Mouse (Mus musculus) small intestine, adult 2 months (tissue): Measurements from ENCODE around the gene Plscr3. TPM values are rescaled to one million over a fixed set of nuclear protein-coding genes. Genes with fewer than 3 reads are reported as not detected.

Experiments
- H3K27ac ChIP-seq: fragments of 200-500 bp; 2 replicates; pipeline ENCODE4 v1.5.1; 2012; ENCODE audit warnings: low read depth, low read length, control low read depth, inconsistent platforms; ENCODE audit not compliant: insufficient read depth
- H3K27me3 ChIP-seq: fragments of 200-500 bp; 2 replicates; pipeline ENCODE4 v1.6.1; 2012; ENCODE audit warnings: mild to moderate bottlenecking, moderate library complexity, low read length, inconsistent platforms; ENCODE audit not compliant: control insufficient read depth, insufficient read depth
- H3K36me3 ChIP-seq: fragments of 200-500 bp; 2 replicates; pipeline ENCODE4 v1.6.1; 2012; ENCODE audit warnings: mild to moderate bottlenecking, low read length, control low read depth, inconsistent platforms; ENCODE audit not compliant: control insufficient read depth, insufficient read depth
- H3K4me1 ChIP-seq: fragments of 200-500 bp; 2 replicates; pipeline ENCODE4 v1.6.1; 2012; ENCODE audit warnings: low read length, inconsistent platforms, mixed read lengths; ENCODE audit not compliant: control insufficient read depth, insufficient read depth, insufficient read length
- H3K4me3 ChIP-seq: fragments of 200-500 bp; 2 replicates; pipeline ENCODE4 v1.5.1; 2012; ENCODE audit warnings: low read depth, mild to moderate bottlenecking, control low read depth, inconsistent platforms, low read length, moderate library complexity
- CTCF ChIP-seq: fragments of 200-500 bp; IDR thresholded peaks from 2 replicates; pipeline ENCODE4 v1.5.1; 2012; ENCODE audit warnings: low read depth, mild to moderate bottlenecking, control low read depth, inconsistent platforms, low read length, moderate library complexity, mixed read lengths; ENCODE audit not compliant: insufficient replicate concordance, insufficient read length; ENCODE audit errors: extremely low read depth
- POLR2A ChIP-seq: fragments of 200-500 bp; IDR thresholded peaks from 2 replicates; pipeline ENCODE4 v1.6.1; 2012; ENCODE audit warnings: low read depth, mild to moderate bottlenecking, control low read depth, inconsistent platforms, low read length, moderate library complexity
- WGBS: fragments of 180-500 bp; shearing (Covaris S2); methylation state at CpG from one replicate; pipeline ENCODE4 v1.1.7; 2018; 5-methylcytosine and 5-hydroxymethylcytosine counted together
- polyA plus RNA-seq: library from polyadenylated mRNA; depleted of rRNA; stranded (reverse); fragments of >200 nt; gene quantifications from 2 replicates; pipeline ENCODE4 v1.2.3, GENCODE M21; 2012

The Plscr3 gene
- polyA plus RNA-seq, 1 experiment = 29.3 TPM

DNA sequence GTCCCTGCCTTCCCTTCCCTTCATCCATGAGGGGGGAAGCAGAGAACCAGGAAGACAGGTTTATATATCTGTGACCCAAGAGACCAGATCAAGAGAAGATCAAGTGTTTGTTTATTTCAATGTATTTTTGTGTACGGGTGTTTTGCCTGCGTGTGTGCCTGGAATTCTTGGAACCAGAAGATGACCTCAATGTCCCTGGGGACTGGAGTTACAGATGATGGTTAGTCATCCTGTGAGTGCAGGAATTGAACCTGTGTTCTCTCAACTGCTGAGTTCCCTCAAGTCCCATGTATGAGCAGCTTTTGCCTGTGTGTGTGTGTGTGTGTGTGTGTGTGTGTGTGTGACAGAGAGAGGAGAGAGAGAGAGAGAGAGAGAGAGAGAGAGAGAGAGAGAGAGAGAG, 38.5 kb upstream of the Plscr3 start:
- H3K27ac ChIP-seq = no peak overlapping the region
- H3K27me3 ChIP-seq = no peaks in the 10 kb centered on the region
- TF ChIP-seq CTCF = no peak
- no peak for TF ChIP-seq POLR2A
- H3K4me1 ChIP-seq = no peaks in the 10 kb centered on the region; the same call in 1 of the 2 replicates
- H3K4me3 ChIP-seq = no peak overlapping the region
- H3K36me3 ChIP-seq = no peaks in the 10 kb centered on the region
- WGBS = 84% methylated on average over 2 of the region's 2 CpGs

DNA sequence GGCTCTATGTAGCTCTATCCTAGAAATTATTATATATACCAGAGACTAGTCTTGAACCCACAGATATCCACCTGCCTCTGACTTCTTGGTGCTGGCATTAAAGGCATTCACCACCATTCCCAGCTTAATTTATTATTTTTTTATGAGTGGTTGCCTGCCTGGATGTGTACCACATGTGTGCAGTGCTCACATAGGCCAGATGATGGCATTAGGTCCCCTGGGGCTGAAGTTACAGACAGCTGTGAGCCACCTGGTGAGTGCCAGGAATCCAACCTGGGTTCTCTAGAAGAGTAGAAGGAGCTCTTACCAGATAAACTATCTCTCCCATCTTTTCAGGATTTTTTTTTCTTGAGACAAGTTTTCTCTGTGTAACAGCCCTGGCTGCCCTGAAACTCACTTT, 35.9 kb upstream of the Plscr3 start:
- no peaks in the 10 kb centered on the region for H3K36me3 ChIP-seq
- H3K27me3 ChIP-seq = no peaks in the 10 kb centered on the region
- no peak for TF ChIP-seq POLR2A
- no peak for TF ChIP-seq CTCF
- no peaks in the 10 kb centered on the region for H3K4me1 ChIP-seq
- H3K27ac ChIP-seq = no peak overlapping the region
- no peak overlapping the region for H3K4me3 ChIP-seq

DNA sequence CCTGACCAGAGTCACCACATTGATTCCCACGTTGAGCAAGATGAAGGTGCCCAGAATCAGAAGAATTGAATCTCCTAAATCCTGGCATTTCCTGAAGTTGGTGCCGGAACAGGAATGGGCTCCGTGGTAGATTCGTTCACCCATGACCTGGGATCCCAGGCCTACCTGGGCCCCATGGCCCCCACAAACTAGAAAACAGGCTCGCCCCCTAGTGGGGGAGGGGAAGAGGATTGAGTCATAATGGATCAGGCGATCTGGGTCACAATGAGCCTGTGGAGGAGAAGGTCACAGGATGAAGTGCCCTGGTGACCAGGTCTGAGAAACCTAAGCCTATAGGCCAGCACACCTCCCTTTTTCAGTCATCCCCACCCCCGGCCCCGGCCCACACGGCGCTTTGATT, 31.0 kb upstream of the Plscr3 start, which contains the start of gene Gm39566:
Gm39566 (minus strand) TSS at position 144 of the 400 bp plus-strand sequence.
- H3K4me1 ChIP-seq = no peaks in the 10 kb centered on the region
- no peak within 1 kb of the TSS for H3K27ac ChIP-seq
- H3K27me3 ChIP-seq = no peaks in the 10 kb centered on the region
- WGBS = 78% methylated on average over 10 of the region's 10 CpGs
- TF ChIP-seq CTCF = peak; percentile 26; the same call in 1 of the 2 replicates
- TF ChIP-seq POLR2A = no peak
- no peak within 1 kb of the TSS for H3K4me3 ChIP-seq
- no peaks in the 10 kb centered on the region for H3K36me3 ChIP-seq

DNA sequence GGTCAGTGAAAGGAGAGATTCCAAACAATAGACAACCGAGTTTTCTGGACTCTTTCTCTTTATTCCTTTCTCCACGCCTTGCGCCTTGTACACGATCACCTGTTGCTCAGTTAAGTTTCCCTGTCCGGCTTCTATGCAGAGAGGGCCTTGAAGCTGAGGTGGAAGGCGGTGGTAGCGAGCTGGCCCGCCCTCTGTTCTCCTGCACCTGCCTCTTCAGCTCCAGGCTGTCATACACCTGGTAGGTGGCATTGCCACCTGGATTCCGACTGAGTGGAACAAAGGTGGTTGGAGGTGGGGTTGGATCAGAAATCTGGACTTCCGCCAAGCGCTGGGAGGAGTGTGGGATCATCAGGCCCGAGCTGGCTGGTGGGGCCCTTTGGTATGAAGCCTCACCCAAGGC, 29.7 kb upstream of the Plscr3 start:
- Histone ChIP-seq H3K27ac (no peak overlapping the region), H3K27me3 (no peaks in the 10 kb centered on the region), H3K4me1 (no peaks in the 10 kb centered on the region), H3K36me3 (no peaks in the 10 kb centered on the region), H3K4me3 (no peak overlapping the region)
- WGBS = 33% methylated on average over 12 of the region's 12 CpGs
- TF ChIP-seq CTCF = no peak

DNA sequence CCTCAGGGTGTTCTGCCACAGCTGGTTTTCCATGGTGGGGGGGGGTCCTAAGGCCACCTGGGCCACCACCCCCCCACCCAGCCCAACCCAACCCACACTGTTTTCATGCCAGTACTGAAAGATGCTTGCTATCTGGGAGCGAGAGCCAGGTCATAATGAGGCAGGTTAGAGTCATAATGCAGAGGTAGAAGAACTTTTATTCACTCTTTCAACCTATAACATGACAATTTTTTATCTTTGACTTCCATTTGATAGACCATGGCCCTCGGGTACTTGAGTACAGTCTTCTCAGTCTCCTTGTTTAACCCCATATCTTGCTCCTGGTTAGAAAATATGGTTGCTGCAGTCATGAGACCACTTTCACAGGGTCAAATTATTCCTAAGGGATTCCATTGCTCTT, 27.8 kb upstream of the Plscr3 start, which contains the start of gene Spem2:
Spem2 (minus strand) TSS at position 101 of the 400 bp plus-strand sequence.
- 87% methylated on average over 2 of the region's 2 CpGs for WGBS
- Histone ChIP-seq H3K27me3 (no peaks in the 10 kb centered on the region), H3K4me3 (no peak within 1 kb of the TSS), H3K4me1 (no peaks in the 10 kb centered on the region), H3K36me3 (no peaks in the 10 kb centered on the region), H3K27ac (no peak within 1 kb of the TSS)
- no peak for TF ChIP-seq POLR2A
- no peak for TF ChIP-seq CTCF

DNA sequence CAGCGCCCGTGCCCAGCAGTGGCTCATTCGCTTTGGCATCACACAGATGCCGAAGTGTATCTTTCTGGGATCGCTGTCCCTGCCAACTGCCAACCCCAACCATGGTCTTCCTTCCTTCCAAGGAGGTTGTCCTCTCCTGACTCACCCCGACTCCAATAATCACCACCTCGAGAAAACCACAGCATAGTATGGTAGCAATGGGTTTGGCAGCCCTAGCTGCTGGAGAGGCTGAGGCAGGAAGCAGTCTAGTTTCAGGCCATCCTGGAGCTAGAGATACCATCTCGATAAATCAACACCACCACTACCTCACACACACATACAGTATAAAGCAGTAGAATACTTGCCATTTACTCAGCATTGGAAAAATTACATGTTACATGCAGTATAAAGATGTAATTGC, 27.3 kb upstream of the Plscr3 start:
- TF ChIP-seq POLR2A (no peak), CTCF (no peak)
- 90% methylated on average over 8 of the region's 8 CpGs for WGBS

DNA sequence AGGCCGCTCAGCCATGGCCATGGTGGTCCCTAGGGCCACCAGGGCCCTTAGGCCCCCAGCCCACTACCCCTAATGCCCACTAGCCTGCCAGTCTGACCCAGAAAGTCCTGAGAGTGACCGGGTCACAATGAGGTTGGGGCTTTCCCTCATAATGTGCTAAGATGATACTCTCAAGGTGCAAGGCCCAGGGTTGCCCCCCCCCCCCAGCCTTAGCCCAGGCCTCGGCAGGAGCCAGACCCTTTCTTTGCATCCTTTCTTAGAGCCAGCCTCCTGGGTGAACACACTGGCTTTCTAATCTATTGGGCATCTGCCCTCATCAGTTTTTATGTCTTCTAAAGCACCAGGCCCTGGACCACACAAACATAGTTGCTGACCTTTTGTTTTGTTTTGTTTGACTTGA, 24.1 kb upstream of the Plscr3 start, which contains the start of gene Spem1:
Spem1 (minus strand) TSS at position 101 of the 400 bp plus-strand sequence.
- H3K27me3 ChIP-seq = no peaks in the 10 kb centered on the region
- H3K36me3 ChIP-seq = no peaks in the 10 kb centered on the region
- no peak within 1 kb of the TSS for H3K4me3 ChIP-seq
- no peak within 1 kb of the TSS for H3K27ac ChIP-seq
- no peaks in the 10 kb centered on the region for H3K4me1 ChIP-seq
- no peak for TF ChIP-seq CTCF
- 81% methylated on average over 3 of the region's 3 CpGs for WGBS

More for the DNA sequence above, 27.3 kb upstream of the Plscr3 start:
- H3K36me3 ChIP-seq = no peaks in the 10 kb centered on the region
- H3K27me3 ChIP-seq = no peaks in the 10 kb centered on the region
- H3K4me1 ChIP-seq = no peaks in the 10 kb centered on the region
- no peak overlapping the region for H3K27ac ChIP-seq
- H3K4me3 ChIP-seq = no peak overlapping the region

DNA sequence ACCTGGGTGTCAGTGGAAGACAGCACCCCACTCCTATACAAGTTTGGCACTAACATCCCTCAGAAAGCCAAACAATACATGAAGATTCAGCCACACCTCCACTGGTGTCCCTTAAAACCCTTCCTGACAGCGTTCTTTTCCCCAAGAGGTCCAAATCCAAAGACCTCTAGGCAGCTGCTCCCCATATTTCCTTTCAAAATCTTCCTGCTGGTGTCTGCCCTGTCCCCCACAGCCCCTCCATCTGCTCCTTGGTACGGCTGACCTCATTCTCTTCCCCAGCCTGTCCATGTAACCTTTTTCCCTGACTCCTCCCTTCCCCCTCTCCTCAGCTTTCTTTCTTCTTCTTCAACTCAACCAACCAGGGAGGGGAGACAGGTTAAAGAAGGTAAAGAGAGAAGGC, 22.7 kb upstream of the Plscr3 start:
- Histone ChIP-seq H3K36me3 (no peaks in the 10 kb centered on the region), H3K4me1 (no peaks in the 10 kb centered on the region), H3K4me3 (no peak overlapping the region), H3K27me3 (no peaks in the 10 kb centered on the region), H3K27ac (no peak overlapping the region)
- TF ChIP-seq CTCF = no peak
- TF ChIP-seq POLR2A = no peak
- 72% methylated on average over 2 of the region's 2 CpGs for WGBS
